Mouse (Mus musculus): ENCODE measurements around the gene Glrx5.

GRCm38 (mm10) chr12:105064168-105064567 lies 31.7 kb downstream of the Glrx5 start:
- TF ChIP-seq CTCF (IDR thresholded peaks at IDR 0.05; ENCODE audit: control insufficient read depth, insufficient read depth, insufficient read length) (no peak), USF1 (IDR thresholded peaks at IDR 0.05; ENCODE audit: low read depth) (no peak), MYOD1 (IDR thresholded peaks at IDR 0.05; ENCODE audit: control insufficient read depth, insufficient read length, low read depth) (no peak)
